Mouse (Mus musculus): ENCODE measurements around the gene Lbr.
"Not testable (repeated sequence)": the region's sequence is repeated elsewhere in the genome, so short reads cannot be mapped to it uniquely, and the experiment has no call there.

Lbr gene

DNA sequence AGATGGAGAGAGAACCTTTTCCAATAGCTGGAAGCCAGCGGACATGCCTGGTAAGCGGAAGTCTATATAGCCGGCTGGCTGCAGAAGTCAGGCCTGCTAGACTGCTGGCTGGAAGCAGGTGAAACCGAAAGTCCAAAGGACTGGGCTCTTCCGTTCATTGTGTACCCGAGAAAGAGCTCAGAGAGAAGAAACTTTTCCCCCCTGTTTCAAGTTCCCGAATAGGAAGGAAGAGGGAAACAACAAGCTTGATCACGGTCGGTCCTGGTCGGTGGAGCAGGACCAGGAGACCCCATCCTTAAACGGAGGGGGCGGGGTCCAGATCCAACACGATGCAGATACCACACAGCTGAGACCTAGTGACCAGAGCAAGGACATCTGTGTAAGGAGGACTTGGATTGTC lies 9.6 kb upstream of the Lbr start:
- DNase-seq (ENCODE audit: low read depth, low spot score): no peak

DNA sequence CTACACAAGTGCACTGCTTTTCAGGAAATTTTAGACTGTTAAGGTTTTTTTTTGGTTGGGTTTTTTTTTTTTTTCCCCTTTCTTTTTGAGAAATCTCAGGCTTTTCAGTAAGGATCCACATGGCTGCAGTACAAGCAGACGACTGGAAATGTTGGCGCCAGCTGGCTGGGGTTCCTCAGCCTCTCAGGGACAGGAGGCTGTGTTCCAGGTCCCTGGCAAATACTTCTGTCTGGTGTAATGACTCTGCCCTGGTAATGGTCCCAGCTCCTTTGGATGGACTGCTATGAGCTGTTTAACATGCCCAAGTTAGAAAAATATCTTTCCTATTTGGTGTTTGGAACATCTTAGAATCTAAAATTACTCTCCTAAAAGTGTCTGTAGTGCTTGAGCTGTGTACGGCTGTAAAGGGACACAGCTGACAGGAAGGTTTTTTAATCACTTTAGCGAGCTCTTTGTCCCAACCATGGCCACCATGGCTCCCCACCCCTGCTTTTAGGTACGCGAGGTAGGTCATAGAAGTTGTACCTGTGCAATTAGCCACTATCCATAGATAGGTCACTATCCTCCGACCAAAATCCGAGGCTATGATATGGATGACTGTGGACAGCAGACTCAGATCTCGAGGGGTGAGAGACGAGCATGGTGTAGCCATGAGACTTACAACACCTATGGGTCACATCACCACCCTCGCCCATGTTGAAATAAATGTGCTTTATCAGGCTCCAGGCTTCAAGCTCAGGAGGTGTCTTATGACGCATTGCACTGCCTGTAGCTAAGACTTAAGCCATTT lies 8.9 kb upstream of the Lbr start:
- DNase-seq (ENCODE audit: low read depth, low spot score): no peak

DNA sequence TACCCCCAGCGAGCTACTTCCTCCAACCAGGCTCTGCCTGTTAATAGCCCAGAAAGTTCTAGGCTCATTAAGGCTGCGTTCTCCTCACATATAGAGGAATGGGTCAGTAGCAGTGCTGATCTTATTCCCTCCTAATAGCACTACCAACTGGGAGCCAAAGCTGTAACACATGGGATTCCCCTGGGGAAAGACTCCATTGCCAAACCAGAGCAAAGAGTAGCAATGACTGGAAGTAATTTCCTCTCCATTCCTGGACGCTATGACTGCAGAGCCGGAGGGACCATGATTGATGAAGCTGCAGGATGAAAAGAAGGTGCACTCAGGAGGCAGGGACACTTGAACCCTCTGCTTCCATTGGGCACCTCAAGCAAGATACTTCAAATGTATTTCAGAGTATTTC lies 7.6 kb upstream of the Lbr start:
- peak; percentile 35 for DNase-seq (ENCODE audit: low read depth, low spot score)

DNA sequence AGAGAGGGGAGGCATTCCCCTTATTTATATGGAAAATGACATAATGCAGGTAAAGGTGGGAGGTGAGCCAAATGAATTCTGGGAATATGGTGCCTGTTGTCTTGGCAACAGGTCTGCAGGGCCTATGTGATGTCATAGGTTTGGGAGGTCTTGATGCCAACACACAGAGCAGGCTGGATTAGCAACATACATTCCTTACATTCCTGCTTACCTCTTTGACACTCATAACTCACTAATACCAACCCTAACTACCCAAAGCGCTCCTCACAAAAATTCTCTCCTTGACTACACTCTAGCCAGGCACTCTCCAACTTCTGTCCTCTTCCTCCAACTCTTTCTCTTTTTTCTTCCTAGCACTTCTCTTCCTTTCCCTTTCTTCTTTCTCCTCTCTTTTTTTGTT lies 5.4 kb upstream of the Lbr start:
- DNase-seq (ENCODE audit: low read depth, low spot score): no peak

DNA sequence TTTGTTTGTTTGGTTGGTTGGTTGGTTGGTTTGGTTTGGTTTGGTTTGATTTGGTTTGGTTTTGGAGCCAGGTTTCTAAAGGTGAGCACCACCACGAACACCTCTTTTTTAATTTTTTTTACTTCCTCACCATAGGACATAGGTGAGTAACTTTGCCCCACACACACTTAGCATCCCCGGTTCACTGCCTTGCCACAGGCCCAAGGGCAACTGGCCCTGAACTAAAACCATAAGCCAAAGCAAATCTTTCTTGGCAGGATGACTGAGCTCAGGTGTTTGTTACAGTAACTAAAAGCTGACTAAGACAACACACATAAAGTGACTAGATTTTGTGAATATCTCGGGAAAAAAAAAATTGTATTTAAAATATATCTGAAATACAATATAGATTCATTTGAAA lies 4.5 kb upstream of the Lbr start:
- no peak for DNase-seq (ENCODE audit: low read depth, low spot score)

DNA sequence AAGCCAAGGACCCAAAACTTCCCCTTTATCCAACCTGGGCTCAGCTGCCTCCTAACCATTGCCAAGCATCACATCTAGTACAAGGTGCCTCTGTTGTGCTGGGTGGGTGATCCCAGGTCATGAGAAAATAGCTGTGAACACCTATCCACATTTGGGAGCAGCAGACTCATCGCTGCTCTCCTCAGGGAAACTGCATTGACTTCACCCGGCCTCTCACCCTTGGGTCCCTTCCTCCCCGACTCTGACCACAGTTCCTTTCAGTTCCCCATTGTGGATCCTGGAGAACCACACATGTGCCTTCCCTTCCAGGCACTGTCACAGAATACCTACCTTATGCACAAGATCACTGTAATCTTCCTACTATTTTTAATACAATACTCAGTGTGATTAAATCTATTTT lies 2.9 kb upstream of the Lbr start:
- DNase-seq (ENCODE audit: low read depth, low spot score): no peak

DNA sequence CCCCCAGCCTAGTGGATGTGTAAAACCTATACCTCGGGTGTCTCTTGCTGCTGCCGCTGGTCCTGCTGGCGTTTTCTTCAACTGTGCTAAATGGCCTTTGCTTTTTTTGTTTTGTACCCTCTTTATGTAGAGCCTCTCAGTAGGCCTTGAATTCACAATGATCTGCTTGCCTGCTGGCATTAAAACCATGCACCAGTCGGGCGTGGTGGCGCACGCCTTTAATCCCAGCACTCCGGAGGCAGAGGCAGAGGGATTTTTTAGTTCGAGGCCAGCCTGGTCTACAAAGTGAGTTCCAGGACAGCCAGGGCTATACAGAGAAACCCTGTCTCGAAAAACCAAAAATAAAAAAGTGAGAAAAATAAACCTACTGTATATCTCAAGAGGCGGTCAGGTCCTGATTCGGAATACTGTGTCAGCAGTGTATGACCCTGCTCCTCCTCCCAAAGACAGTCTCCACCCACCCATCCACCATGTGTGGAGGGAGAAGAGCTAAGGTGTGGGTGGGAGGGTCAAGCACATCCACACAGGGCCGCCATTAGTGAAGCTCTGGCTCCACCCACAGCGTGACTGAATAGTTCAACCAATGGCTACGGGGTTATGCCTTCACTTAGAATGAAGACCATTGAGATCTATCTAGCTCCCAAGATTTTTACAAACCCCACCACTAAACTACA lies 2.2 kb upstream of the Lbr start:
- DNase-seq (ENCODE audit: low read depth, low spot score): no peak

DNA sequence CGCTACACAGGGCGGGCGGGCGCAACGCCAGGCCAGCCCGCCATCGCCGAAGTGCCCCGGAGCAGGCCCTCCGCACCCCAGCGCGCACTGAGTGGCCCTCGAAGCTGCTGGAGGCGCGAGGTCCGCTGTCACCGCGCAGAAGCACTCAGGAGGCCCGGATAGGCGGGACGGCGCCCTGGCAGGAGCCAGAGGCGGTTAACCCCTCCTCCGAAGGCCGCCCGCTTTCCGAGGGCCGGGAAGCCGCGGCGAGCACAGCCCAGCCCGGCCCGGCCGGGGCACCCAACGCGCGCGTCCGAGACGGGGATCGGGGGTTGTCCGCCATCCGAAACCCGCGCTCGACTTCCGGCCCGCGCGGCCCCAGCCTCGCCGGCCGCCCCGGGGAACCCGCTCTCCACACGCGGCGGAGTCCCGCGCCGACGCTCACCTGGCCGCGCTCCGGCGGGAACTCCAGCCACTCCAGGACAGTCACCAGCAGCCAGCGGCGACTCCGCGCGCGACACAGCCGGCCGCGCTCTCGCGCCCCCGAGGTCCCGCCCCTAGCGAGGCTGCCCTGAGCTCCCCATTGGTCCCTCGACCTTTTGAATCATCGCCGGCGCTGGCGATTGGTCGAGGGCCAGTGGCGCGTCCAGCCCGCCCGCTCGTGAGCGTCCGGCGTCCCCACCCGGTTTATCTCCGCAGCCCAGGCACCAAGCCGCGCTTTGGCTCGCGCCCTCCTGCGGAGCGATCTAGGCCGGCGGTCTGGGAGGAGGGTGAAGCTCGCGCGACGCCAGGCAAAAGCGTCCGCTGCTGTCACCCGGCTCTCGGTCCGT lies 778 bp downstream of the Lbr start:
- DNase-seq (ENCODE audit: low read depth, low spot score): peak; percentile 94

DNA sequence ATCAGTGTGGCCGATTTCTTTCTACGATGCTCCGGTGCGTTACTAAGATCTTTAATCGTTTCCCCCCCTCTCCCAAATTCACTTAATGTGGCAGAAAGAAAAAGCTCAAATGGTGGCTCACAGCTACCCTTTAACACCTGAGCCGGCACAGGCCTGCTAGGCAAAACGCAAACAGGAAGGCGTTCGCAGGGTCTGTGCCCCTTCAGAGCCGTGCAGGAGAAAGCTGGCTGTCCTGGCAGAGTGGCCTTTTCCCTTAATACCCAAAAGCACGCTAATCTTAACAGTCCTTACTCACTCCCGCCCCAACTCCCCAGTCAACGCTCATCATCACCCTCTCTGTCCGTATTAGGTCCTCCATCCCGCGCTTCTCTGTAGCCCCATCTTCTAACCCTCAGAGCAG lies 1.4 kb downstream of the Lbr start:
- DNase-seq (ENCODE audit: low read depth, low spot score): no peak

DNA sequence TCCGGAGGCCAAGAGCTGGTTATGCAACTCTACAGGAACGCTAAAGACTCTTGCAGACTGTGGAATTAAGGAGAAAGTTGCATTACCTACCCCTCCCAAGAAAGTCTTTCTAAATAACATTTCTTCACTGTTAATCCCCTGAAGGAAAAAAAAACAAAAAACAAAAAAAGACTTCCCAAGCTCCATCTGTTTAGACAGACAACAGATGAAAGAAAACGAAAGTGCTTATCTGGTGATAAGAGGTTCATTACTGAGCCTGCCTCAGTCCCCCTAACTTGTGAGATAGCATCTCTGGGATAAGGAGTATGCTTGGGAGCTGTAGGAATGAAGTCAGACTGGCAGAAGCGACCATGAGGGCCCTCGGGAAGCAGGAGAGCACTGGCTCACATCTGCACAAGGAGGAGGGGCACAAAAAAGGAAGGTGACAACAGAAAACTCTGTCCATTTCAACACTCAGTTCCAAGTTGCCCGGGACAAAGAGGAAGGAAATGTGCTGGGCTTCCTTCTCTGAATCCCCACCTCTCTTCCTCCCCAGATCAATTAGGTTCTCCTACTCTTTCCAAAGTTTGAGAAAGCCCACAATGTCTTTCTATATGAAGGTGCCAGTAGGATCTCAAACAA lies 3.0 kb downstream of the Lbr start:
- DNase-seq (ENCODE audit: low read depth, low spot score): no peak

DNA sequence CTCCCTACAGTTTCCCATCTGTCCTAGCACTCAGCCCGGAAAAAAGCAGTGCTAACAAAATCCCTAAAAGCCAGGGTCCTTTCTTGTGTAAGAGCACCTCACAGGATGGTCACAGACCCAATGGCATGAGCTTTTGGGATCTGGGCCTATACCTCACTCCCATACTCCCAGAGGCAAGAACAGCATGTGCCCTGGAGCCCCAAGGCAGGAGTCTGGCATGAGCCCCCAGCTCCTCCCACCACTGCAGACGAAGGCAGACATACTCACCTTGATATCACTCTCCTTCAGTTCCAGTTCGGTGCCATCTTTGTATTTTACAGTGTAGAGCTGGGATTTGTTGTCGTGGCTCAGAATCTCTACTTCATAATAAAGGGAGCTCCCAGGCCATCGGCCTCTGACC lies 4.7 kb downstream of the Lbr start:
- no peak for DNase-seq (ENCODE audit: low read depth, low spot score)

DNA sequence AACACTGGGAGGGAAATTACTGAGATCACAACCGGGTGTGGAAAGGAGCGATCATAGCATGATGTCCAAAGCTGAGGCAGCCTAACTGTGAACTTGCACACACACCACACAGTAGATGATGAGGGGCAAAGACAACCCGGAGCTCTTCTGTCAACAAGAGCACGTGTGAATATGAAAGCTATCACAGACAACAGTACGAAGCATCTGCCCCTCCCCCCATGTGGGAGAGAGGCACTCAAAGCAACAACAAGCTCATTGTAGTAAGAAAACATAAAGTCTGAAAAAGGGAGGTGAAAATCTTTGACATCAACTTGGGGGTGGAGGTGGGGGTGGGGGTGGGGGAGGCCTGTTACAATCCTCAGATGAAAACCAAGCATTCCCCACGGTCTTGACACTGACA lies 9.7 kb downstream of the Lbr start:
- DNase-seq (ENCODE audit: low read depth, low spot score): no peak

DNA sequence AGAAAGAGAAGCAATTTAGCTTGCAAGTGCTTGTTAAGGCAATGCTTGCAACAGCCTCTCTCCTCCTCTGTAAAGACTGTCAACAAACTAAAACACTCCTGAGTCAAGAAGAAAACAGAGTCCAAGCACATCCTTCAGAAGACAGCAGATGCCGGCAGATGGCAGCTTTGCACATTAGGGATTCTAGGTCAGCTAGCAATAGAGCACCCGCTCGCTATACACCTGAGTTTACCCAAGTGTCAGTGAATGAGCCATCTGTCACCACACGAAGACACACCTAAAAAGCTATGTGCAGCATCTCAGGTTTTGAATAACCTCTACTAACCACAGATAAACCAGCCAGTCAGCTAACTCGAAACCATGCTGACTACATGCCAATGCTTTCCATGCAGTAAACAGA lies 10.1 kb downstream of the Lbr start:
- DNase-seq (ENCODE audit: low read depth, low spot score): no peak

DNA sequence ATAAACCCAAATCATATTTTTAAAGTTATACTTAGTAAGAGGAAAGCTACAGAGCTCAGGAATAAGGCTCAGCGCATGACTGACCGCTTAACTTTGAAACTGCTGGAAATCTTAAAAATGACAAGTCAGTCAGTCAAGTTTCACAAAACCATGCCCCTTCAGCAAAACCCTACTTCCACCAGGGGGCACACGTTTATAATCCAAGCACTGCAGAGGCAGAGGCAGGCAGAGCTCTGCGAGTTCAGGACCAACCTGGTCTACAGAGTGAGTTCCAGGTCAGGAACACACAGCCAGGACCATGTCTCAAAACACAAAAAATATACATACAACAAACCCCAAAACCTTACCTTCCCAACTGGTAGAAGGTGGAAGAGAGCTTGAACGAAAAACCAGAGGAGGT lies 14.5 kb downstream of the Lbr start:
- DNase-seq (ENCODE audit: low read depth, low spot score): no peak

DNA sequence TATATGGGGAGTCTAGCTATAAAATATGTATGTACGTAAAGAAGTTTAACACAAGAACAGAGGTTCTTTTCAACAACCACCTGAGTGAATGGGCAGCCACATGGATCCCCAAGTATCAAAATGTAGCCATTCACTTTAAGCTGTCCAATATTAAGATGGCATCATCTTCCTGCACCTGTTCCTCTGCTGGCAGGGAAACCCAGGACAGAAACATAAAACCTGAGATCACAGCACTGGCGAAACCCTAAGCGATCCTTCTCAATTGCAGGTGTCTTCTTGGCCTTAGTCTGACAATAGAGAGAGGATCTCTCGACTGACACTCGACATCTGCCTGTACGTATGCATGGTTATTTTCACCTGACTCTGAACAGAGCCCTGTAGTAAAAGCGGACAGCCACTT lies 16.1 kb downstream of the Lbr start:
- no peak for DNase-seq (ENCODE audit: low read depth, low spot score)

DNA sequence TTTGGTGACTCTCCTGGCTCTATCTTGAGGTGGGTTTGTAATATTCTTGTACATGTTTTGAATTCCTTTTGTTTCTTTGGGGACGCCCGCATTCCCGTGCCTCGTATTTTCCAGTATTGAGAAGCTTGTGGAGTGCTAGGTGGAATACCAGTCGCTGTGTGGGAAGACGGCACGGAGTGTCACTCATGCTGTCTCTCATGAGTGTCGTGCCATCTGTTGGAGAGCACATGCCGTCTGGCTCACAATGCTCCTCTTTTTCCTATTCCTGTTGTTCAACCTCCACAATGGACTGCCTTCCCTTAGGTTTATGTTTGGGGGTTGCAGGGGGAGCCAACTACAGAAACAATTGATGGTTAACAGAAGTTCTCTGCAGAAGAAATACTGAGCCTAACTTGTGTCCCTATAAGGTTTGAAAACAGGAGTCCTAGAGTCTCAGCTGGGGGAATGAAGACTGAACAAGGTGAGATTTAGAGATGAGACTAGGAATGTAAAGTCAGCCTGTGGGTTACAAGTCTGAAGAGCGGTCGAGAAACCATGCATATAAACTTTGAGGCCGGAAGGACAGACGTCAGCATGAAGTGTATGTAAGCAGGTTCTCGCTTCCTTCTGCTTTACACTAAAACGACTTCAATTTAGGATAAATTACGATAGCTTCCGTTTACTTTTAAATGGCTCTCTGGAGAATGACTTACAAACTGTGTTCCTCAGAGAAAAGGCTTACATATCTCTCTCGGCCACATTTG lies 31.2 kb downstream of the Lbr start:
- no peak for DNase-seq (ENCODE audit: low read depth, low spot score)

DNA sequence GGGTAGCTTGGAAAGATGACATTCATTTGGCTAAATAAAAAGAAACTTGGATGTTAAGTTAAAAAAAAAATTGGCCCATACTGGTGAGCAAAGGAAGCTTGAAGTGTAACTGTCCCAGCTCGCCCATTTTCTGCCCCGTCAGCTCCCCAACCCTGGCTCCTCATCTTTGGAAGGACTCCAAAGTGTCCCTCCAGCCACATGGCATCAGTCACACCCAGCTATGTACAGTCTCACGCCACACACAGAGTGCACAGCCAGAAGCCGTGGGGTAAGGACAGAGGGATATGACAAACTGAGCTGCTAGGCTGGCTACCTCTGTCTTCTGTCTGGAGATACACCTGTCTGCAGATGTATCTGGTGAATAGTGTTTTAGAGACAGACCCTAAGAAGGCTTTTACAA lies 42.2 kb downstream of the Lbr start:
- no peak for DNase-seq (ENCODE audit: low read depth, low spot score)

DNA sequence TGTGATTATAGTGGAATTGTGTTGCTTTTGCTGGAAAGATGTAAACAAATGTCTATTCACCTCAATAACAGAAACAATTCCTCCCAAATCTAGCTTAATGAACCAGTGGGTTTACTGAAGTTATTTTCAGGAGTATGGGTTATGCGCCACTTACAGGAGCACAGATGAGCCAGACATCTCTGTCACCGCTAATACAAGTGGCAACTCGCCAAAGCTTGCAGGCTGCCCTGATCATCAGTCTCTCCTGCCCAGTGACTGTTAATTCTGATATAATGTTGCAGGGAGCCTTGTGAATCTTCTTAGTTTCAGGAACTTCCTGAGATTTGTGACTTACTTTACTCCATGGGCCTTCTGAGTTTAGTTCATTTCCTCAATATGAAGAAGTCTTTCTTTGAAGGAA lies 42.9 kb downstream of the Lbr start:
- no peak for DNase-seq (ENCODE audit: low read depth, low spot score)

DNA sequence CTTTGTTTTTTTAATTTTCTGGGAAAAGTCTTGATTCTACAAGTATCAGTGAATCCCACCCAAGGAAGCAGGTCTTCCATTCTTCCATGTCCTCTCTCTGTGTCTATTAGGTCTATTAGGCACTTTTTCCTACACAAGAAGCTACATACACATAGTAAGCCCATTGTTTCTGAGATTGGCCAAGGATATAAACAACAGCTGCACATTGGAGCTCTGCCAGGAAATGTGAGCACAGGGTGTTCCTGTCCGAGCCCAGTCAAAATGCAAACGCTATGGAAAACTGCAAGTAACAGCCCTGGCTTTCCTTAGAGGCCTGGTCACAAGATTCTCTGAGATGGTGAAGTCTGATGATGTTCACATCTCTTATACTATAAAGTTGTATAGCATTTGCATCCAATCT lies 49.3 kb downstream of the Lbr start:
- peak; percentile 23 for DNase-seq (ENCODE audit: low read depth, low spot score)

DNA sequence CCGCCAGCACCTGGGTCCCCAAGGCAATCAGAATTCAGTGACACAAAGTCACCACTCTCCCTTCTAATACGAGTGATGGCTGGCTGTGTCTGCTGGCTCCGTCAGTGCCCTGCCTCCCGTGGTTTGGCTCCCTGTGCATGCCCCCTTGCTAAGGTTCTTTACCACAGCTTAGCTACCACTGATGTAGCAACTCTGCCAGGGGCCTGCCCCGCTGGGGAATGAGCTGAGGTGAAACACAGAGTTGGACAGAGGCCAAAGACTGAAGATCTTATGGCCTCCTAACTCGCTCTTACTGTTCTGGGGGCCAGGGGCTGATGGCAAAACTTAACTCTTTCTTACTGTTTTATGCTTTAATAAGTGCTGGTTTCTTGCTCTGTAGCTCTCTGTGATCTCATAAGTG lies 52.9 kb downstream of the Lbr start:
- no peak for DNase-seq (ENCODE audit: low read depth, low spot score)

DNA sequence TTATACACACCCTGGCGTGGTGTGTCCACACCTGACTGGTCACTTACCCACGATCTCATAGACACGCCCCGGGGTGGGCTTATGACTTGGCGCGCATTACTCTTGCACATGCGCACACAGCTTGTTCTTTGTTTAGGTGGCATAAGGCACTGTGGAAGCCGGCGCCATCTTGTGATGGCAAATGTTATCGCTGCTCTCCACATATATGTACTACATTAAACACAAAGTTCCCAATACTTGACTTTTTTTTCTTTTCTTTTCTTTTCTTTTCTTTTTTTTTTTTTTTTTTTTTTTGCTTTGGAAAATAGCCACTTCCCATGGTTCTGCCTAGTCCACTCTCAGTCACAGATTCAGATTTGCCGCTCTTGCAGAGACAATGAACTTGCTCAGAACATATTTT lies 60.2 kb downstream of the Lbr start:
- DNase-seq (ENCODE audit: low read depth, low spot score): not testable (repeated sequence)

DNA sequence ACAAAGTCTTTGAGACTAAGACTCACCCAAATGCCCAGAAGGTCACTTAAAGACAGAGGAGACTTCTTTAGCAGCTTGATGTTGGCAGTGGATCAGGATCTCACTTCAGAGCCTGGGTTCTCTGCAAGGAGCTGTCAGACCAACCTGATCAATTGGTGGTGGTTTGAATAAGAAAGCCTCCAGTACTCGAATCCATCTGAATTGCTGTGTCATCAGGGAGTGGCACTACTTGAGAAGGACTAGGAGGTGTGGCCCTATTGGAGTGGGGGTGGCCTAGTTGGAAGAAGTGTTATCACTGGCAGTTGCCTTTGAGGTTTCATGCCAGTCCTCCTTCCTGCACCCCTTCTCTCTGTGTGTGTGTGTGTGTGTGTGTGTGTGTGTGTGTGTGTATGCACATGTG lies 66.3 kb downstream of the Lbr start:
- no peak for DNase-seq (ENCODE audit: low read depth, low spot score)

Data from forelimb bud, embryonic 11.5 days (tissue).